Mouse (Mus musculus): ENCODE measurements around the gene Olfr26. TPM values are rescaled to one million over a fixed set of nuclear protein-coding genes. Genes with fewer than 3 reads are reported as not detected.

Olfr26 gene
- polyA plus RNA-seq, 1 experiment from 2014 or later, result not detected

Other genes starting within 250 kb of the Olfr26 start
- gene Olfr914, start 250.0 kb upstream of the Olfr26 start, polyA plus RNA-seq (2015; fragmentation: Nextera tagmentation; extraction: Ambion mirVana), result not detected in 2 replicates
- gene Olfr916, start 195.2 kb upstream of the Olfr26 start, polyA plus RNA-seq (2015; fragmentation: Nextera tagmentation; extraction: Ambion mirVana), result not detected in 2 replicates
- gene Olfr917, start 189.2 kb upstream of the Olfr26 start, polyA plus RNA-seq (2015; fragmentation: Nextera tagmentation; extraction: Ambion mirVana), result not detected in 2 replicates
- gene Olfr918, start 180.5 kb upstream of the Olfr26 start, polyA plus RNA-seq (2015; fragmentation: Nextera tagmentation; extraction: Ambion mirVana), result not detected in 2 replicates
- not detected in 2 replicates for gene Olfr919, start 151.4 kb upstream of the Olfr26 start, polyA plus RNA-seq (2015; fragmentation: Nextera tagmentation; extraction: Ambion mirVana)
- gene Vwa5a, start 136.8 kb upstream of the Olfr26 start, polyA plus RNA-seq (2015; fragmentation: Nextera tagmentation; extraction: Ambion mirVana), result 4.8 and 8.0 TPM in 2 replicates
- not detected in 2 replicates for gene Olfr920, start 102.8 kb upstream of the Olfr26 start, polyA plus RNA-seq (2015; fragmentation: Nextera tagmentation; extraction: Ambion mirVana)
- gene Olfr921, start 82.0 kb upstream of the Olfr26 start, polyA plus RNA-seq (2015; fragmentation: Nextera tagmentation; extraction: Ambion mirVana), result not detected in 2 replicates
- not detected in 2 replicates for gene Olfr922, start 40.4 kb upstream of the Olfr26 start, polyA plus RNA-seq (2015; fragmentation: Nextera tagmentation; extraction: Ambion mirVana)
- gene Olfr923, start 28.5 kb upstream of the Olfr26 start, polyA plus RNA-seq (2015; fragmentation: Nextera tagmentation; extraction: Ambion mirVana), result not detected in 2 replicates
- gene Olfr924, start 10.6 kb upstream of the Olfr26 start, polyA plus RNA-seq (2015; fragmentation: Nextera tagmentation; extraction: Ambion mirVana), result not detected in 2 replicates
- gene Olfr926, start 22.1 kb downstream of the Olfr26 start, polyA plus RNA-seq (2015; fragmentation: Nextera tagmentation; extraction: Ambion mirVana), result not detected in 2 replicates
- not detected in 2 replicates for gene Olfr930, start 74.7 kb downstream of the Olfr26 start, polyA plus RNA-seq (2015; fragmentation: Nextera tagmentation; extraction: Ambion mirVana)
- not detected in 2 replicates for gene Olfr933, start 117.3 kb downstream of the Olfr26 start, polyA plus RNA-seq (2015; fragmentation: Nextera tagmentation; extraction: Ambion mirVana)
- gene Olfr934, start 133.3 kb downstream of the Olfr26 start, polyA plus RNA-seq (2015; fragmentation: Nextera tagmentation; extraction: Ambion mirVana), result not detected in 2 replicates
- gene Olfr935, start 144.6 kb downstream of the Olfr26 start, polyA plus RNA-seq (2015; fragmentation: Nextera tagmentation; extraction: Ambion mirVana), result not detected in 2 replicates
- not detected in 2 replicates for gene Olfr146, start 168.3 kb downstream of the Olfr26 start, polyA plus RNA-seq (2015; fragmentation: Nextera tagmentation; extraction: Ambion mirVana)
- not detected in 2 replicates for gene Olfr937, start 209.9 kb downstream of the Olfr26 start, polyA plus RNA-seq (2015; fragmentation: Nextera tagmentation; extraction: Ambion mirVana)
- gene Olfr938, start 223.8 kb downstream of the Olfr26 start, polyA plus RNA-seq (2015; fragmentation: Nextera tagmentation; extraction: Ambion mirVana), result not detected in 2 replicates

Measured in forebrain, embryonic 16.5 days (tissue).